Mouse (Mus musculus): ENCODE results near the gene Asb15.
A peak's percentile ranks its signal among the peaks of the same experiment; 100 is the strongest.

The Asb15 gene

DNA sequence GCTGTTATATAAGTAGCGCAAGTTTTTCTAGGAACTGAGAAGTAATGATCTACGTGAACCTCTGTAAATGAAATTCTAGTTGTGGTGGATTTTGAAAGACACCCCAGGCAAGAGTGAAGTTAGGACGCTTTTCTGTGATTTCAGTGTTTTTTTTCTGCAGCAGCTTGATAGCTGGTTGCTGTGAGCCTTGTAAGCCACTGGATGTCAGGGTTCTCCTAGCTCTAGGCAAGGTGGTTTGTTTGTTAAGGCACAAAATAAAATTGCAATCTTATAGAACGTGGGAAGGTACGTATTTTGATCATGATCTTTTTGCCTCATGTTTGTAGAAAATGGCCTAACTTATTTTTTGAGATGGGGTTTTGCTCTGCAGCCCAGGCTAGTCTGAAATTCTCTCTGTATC is 41.0 kb downstream of the Asb15 start:
- DNase-seq (ENCODE audit: low spot score): no peak

DNA sequence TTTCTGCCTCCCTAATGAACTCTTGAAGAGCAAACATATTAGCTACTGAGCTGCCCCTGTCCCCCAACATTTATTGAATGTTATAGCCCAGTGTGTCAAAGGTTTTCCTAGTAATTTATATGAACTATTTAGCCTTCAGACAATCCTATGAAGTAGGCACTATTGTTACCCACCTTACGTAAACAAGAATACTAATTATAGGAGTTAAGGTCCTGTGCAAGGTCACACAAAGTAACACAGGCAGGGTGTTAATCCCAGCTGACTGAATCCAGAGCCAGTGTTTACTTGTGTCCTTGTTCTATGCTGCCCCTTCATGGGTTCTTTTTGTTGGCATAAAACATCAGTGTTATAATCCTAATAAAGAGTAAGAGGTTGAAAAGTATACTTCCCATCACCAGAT is 41.8 kb downstream of the Asb15 start:
- no peak for DNase-seq (ENCODE audit: low spot score)

DNA sequence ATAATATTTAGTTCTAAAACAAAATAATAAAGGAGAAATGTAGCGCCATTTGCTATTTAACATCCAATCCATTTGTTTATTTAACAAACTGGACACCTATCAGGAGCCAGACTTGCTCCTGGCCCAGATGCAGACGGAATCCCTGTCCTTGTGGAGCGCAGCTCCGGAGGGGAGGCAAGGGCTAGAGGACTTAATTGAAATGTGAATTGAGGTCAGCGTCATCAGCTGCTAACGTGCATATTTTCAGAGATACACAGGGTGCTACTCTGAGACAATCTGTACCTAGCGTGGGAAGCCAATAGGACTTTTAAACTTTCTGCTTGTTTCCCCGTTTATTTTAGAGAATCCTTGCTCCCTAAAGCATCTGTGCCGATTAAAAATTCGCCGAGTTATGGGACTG is 42.3 kb downstream of the Asb15 start:
- no peak for DNase-seq (ENCODE audit: low spot score)

DNA sequence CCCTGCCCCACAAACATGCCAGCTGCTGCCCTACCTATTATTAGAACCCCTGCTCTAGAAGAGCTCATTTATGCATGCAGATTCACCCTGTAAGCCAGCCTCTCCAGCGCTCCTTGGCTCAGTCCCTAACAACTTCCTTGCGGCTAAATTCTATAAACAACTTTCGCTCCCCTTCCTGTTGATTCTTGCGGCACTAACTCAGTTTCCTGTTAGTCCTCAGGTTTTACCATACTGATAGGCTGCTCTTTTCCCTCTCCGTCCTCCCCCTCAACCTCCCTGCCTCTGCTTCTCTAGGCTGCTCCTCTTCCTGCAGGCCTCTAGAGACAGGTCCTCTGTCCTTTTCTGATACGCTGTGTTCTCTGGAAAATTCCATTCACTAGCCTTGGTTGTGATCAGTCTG is 43.2 kb downstream of the Asb15 start:
- DNase-seq (ENCODE audit: low spot score): no peak

DNA sequence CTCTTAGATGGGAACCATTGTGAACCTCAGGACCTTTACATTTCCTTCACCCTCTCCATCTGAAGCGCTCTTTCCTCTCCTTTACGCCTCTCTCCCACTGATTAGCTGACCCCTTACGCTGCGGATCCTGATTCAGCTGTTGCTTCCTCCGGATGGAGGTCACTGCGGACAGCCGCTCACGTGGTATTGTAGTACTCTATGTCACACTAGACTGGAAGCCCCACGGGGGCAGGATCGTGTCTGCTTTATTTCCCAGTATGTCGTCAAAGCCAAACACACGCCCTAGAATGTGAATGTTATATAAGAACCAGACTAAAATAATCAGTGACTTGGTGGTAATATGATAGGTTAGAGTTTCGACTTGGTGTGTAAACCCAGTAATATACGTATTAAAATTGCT is 44.5 kb downstream of the Asb15 start:
- DNase-seq (ENCODE audit: low spot score): no peak

DNA sequence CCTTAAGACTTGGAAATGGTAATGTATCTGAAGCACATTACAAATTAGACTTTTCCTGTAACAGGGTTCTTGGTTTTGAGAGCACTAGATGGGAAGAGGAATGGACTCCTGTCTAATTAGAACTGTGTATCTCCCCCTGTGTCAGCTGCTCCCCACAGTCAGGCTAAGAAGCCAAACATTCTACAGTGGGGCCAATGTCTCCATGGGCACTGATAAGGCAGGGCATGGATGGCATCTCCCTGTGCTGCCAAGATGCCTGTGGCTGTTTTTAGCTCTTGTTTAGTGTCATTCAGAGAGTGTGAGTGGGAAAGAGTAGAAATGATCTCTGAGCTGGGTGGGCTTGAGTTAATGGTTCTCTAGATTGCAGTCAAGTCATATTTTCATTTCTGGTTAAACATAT is 45.4 kb downstream of the Asb15 start:
- no peak for DNase-seq (ENCODE audit: low spot score)

DNA sequence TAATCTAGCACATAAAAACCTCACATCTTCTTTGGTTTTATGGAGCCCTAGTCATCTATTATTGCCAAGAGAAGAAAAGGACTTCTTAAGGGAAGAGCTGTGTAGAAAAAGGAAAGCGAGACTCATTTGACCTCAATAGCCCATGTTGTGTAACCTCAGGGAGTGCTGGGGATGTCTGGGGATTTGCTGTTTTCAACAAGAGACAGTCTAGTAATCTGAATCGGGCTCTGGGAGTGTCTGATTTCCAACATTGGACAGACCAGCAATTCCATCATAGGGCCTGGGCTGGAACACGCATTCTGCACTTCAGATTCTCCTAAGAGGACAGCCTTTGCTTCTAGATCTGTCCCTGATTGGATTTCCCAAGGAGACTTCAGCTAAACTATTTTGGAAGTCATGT is 55.5 kb downstream of the Asb15 start:
- DNase-seq (ENCODE audit: low spot score): peak; percentile 24

DNA sequence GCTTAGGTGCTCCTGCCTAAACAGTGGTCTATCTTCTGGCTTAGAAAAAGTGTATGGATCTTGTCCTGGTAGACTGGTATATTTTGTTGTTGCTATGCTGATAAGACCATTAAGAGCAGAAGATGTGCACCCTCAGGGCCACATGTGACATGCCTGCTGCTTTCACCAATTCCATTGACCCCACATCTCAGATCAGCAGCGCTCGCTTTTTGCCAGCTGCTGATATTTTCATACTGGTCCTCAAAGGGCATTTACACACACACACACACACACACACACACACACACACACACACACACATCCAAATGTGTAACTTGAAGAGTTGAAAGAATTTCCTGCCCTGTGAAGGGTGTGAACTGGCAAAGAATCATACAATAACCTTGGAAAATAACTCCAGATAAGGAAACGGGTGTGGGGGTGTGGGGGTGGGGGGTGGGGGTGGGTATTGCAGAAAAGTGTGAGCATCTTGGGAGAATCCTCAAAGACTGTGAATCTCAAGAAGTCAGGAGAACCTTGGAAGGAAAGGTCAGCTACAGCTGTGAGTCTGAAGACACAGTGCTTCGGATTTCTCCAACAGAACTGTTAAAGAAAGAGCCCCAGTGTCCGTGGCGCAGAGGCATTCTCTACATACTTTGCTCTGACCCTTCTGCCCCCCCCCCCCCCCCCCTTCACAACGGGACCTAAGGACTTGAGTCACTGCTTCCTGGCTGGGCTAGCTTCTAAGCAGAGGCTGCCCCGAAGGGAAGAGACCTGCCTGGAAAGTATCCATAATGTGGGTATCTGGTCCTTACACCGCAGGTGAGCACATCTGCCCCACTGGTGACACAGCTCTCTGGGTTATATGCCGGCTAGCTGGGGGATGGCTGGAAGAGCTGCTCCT is 57.7 kb downstream of the Asb15 start:
- no peak for DNase-seq (ENCODE audit: low spot score)

DNA sequence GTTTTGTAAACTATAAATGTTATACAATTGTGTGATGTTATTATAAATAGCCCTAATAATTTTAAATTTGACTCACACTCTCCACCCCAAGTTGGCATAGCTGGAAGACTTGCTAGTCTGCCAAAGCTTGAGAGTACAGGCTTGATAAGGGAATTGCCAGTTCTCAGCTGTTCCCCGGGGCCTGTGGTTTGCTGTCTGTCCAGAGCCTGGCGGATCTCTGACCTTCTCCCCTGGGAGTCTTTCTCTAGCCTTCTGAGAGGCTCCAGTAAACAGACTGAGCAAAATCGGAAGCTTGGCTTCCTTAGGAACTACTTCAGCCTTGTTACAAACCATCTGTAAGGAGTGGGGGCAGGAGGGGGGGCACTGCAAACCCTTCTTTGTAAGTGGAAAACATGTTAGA is 58.9 kb downstream of the Asb15 start:
- DNase-seq (ENCODE audit: low spot score): peak; percentile 49

DNA sequence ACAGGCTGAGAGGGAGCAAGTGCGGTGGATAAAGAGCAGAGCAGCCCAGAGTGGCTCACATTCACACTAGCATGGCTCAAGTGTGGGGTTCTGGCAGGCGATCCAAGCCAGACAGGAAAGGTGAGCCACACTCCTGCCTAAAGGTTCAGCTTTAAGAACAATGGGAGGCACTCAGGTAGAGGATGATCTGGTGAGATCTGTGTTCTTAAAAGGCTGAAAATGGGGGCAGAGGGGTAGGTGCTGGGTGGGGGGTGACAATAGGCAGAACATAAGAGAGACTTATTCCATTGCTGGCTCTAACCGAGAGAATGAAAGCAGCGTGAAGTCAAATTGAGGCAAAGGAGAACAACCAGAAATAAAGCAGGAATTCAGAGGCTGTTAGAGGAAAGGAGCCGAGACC is 62.3 kb downstream of the Asb15 start:
- DNase-seq (ENCODE audit: low spot score): no peak

DNA sequence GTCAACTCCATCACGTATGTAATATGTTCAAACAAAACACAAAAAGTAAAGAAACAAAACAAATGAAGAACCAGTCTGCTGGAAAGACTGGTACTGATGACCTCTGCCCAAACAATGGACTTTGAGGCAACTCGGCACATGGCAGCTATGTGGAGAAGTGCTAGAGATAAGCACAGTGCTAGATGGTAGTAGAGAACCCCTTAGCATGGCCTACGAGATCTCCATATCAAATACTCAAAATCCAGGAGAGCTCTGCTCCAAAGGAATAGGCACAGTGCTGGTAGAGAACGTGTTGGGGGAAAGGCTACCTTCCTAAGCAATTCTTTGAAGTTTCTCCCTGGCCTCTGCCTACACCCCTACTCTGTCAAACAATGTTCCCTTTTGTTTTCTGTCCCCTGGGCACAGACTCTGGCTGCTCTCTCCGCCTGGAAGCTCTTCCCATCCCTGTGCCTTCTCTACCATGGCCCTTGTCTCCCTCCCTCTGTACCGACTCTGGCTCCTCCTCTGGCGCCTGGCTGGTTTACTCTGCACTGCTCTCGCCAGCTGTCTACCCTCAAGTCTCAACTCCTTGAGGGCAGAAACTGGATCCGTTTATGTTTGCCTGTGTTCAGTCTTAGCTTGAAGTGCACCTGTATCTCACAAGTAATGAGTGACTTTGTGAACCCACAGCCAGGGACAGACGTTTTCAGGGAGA is 63.7 kb downstream of the Asb15 start:
- DNase-seq (ENCODE audit: low spot score): no peak

DNA sequence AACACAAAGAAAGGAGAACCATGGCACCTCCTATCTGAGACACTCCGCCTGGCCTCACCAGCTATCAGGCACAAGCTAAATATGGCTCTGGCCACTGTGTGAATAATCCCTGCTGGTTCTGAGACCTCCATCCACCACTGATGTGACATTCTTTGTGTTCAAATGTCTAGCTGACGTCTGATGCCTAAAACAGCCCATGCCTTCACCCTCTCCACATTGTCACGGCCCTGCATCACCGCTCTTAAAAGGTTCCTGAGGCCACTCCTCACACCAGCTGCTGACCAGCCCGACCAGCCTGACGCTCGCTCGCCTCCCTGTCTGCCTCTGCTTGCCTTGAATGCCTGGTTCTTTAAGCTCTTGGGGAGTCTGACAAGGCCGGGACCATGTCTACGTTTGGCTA is 69.6 kb downstream of the Asb15 start, which contains the start of gene Lmod2:
Lmod2 (plus strand) TSS at position 263 of the 400 bp plus-strand sequence.
- DNase-seq (ENCODE audit: low spot score): no peak

DNA sequence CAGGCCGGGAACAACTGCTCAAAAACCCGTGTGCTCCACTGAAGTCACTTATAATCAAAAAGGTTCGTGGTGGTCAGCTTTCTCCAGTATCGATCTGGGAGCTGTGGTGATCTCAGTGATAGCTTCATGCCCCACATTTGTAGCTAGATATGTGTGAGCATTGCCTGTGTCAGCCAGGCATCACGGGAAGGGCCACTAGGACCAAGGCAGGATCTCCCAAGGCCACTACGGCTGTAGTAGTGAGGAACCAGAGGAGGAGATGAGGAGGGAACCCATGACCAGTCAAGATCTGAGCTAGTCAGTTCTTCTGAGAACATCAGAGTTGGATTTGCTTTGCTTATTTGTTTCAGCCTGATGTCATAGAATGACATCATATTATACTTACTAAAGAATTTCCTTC is 71.2 kb downstream of the Asb15 start:
- no peak for DNase-seq (ENCODE audit: low spot score)

DNA sequence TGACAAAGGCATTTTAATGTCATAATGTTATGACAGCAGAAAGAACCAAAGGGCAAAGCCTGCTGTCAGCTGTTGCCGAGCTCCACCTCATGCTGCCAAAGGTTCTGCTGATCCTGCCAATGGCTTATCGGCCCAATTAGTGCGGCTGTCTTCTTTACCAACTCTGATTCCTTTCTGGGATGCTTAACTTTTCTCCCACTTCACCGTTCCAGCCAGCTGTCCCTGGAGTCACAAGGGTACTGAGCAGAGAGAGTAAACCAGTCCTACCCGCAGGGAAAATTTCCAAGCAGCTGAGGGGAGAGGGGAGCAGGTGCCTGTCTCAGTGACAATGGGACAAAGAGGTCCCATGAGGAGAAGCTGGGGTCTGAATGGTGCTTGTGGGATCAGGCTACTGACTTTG is 71.7 kb downstream of the Asb15 start:
- DNase-seq (ENCODE audit: low spot score): no peak

DNA sequence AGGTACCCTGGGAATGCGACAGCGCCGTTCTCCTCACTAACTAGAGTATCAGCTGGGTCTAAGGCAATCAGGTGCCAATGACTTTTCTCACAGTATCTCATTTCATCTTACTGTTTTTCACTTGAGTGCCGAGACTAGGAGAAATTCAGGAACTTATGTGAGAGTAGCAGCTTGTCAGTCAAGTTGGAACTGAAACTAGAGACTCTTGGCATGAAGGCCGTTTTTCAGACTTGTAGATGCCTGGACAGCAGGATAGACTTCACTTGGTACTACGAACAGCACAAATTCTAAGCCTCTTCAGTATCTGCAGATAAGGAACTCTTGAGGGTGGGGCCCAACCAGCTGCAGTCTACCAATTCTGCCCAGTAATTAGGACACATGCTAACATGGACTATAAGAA is 72.2 kb downstream of the Asb15 start:
- no peak for DNase-seq (ENCODE audit: low spot score)

DNA sequence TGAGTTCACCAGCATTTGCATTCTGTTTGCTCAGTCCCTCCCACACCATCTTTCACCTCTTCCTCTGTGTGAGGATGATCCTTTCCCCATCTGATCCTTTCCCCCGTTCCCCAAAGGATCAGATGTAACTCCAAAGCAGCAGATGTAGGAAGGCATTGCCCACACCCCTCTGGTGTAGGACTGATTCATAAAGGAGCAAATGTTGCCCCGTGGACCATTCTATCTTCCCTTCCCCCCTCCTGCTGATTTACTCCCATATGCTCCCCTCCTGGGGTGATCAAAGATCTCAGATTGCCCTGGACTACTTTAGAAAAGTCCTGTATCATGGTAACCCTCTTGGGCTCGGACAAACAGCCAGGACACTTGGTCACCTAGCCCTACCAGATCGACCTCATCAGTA is 72.8 kb downstream of the Asb15 start:
- no peak for DNase-seq (ENCODE audit: low spot score)

DNA sequence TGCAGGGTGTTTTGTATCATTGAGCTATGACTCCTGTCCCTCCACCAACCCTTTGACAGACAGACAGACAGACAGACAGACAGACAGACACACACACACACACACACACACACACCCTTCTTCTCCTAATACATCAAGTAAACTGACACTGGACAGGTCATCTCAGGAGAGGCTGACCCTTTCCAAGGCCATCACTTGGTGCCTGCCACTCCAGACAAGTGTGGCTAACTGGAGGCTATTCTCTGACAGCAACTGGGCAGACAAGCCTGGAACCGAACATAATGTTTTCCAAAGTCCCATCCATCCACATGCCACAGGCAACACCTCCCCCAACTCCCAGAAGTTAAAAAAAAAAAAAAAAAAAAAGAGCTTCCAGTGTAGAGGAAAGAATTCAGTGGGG is 73.7 kb downstream of the Asb15 start:
- no peak for DNase-seq (ENCODE audit: low spot score)

DNA sequence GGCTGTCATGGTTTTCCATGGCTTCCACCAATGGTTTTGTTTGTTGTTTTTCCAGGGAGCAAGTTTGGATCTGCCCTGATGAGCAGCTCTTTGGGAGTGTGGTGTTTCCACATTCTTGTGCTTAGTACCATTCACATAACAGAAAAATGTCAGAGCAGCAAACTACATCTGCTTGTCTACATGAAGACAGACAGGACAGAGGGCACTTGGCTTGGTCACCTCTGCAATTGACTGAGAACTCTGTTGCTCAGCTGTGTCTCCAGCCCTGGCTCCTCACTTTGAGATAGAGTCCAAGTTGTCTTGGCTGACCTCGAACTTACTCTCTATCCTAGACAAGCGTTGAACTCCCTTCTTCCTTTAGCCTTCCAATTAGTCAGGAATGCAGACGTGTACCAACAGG is 74.4 kb downstream of the Asb15 start:
- DNase-seq (ENCODE audit: low spot score): no peak

DNA sequence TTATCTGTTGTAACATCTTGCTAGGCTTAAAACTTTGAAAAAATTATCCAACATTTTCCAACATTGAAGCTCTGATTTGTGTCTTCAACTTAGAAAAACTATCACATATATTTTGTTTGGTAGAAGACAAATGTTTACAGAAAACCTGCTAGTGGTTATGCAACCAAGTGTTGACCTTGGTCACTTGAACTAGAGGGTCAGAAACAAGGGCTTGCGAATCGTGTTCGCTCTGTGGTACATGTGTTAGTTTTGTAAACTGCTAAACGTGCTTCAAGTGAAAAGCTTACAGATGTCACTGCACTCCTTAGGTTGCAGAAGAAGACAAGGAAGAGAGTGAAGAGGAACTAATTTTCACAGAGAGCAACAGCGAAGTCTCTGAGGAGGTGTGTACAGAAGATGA is 75.0 kb downstream of the Asb15 start:
- DNase-seq (ENCODE audit: low spot score): no peak

DNA sequence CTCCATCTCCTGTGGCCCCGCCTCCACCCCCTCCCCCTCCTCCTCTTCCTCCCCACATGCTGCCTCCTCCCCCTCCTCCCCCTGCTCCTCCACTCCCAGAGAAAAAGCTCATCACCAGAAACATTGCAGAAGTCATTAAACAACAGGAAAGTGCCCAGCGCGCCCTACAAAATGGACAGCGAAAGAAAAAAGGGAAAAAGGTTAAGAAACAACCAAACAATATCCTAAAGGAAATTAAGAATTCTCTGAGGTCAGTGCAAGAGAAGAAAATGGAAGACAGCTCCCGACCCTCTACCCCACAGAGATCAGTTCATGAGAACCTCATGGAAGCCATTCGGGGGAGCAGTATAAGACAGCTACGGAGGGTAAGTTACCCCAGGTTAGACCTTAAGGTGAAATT is 76.3 kb downstream of the Asb15 start:
- no peak for DNase-seq (ENCODE audit: low spot score)

DNA sequence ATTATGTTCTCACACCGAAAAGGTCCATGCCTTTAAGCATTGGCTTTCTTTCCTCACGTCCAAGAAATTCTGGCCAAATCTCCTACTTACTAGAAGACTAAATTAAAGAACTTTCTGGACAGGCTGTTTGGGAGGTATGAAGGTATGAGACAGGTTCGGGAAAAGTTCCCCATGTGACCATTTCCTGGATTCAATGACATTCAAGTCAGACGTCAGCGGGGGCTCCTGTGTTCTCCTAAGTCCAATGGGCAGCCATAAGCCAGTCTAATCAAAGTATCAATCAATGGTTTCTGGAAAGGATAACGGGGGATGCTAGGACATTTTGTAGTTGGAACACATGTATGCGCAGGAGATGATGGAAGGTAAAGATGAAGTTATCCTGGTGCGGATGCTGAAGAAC is 77.7 kb downstream of the Asb15 start:
- no peak for DNase-seq (ENCODE audit: low spot score)

DNA sequence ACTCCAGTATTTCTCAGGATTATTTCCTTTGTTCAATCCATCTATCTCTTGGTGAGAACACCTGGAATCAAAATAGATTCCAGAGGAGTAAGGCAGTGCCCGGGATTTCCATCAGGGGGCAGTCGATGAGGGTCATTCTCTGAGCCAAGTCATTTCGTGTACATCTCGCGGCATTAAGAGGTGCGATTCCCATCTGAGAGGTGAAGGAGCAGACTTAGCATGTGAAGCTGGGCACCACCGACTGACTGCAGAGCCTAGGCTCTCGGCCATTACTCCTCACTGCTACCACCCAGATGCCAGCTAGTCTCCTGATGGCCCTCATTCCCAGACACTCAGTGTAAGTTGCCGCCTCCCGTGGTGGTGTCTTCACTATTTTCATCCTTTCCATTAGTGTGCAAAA is 78.6 kb downstream of the Asb15 start:
- DNase-seq (ENCODE audit: low spot score): no peak

DNA sequence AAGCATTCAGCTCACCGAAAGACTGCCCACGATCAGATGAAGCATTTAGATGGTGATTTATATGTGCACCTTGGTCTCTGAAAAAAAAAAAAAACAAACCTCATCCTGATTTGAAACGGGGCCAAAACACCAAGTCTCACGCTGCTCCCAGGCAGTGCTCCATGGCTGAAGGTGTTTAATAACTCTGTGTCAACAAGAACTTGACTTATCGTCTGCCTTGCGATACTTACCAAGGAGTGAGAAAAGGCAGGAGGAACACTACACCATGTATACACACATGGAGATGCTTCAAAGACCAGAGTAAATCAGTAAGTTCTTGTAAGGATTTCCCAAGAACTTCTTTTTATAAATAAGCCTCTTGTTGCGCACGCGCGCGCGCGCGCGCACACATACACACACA is 79.6 kb downstream of the Asb15 start:
- DNase-seq (ENCODE audit: low spot score): no peak

DNA sequence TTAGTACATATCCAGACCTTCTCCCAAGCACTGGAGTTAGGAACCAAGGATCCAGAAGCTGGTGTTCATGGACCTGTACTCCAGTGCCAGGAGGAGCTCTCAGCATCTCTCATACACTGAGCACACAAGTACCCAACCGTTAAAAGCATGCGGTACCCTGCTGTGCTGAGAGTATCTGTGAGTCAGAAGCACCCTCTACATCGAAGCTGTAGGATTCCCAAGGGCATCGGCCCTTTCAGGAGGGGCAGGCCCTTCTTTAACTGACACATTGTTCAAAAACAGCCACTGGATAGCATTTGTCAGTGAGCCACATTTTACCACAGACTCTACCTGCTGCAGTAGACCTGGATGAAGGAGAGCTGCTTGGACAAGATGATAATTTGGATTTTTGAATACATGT is 80.2 kb downstream of the Asb15 start:
- DNase-seq (ENCODE audit: low spot score): no peak
